Mouse (Mus musculus): ENCODE results near the gene Ets1. TPM values are rescaled to one million over a fixed set of nuclear protein-coding genes. Genes with fewer than 3 reads are reported as not detected.

Gene Ets1
- polyA plus RNA-seq, 1 experiment from 2014 or later, result 13.6 TPM

DNA sequence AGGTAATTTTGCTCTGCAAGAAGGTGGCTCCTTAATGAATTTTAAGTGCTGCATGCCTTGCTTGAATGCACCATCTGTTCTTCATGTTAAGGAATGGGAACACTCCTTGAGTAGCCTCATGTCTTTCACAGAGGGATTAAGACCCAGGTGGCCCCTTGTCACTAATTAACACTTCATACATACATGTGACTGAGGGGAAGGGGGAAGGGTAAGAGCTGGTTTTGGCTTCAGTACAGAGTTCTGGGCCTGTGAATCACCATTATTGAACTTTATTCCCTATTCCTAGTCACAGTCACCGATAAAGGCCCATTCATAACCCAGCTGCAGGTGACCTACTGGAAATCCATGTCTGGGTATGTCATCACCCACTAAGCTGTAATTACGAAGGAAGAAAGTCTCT, 105.7 kb downstream of the Ets1 start:
- Histone ChIP-seq H3K27me3 (replicated peaks; ENCODE audit: control insufficient read depth, insufficient read depth, low read length) (no peaks in the 10 kb centered on the region), H3K4me3 (ENCODE audit: low read depth, low read length) (no peak overlapping the region), H3K36me3 (ENCODE audit: control insufficient read depth, insufficient read depth) (no peaks in the 10 kb centered on the region; the same call in 1 of the 2 replicates), H3K4me1 (replicated peaks; ENCODE audit: control insufficient read depth, insufficient read depth, low read length) (no peaks in the 10 kb centered on the region), H3K4me2 (replicated peaks; ENCODE audit: low read depth) (no peak overlapping the region), H3K9ac (ENCODE audit: low read depth, low read length) (no peak overlapping the region), H3K27ac (ENCODE audit: low read depth, low read length) (no peak overlapping the region), H3K9me3 (ENCODE audit: control insufficient read depth) (no peaks in the 10 kb centered on the region)
- whole genome bisulfite sequencing, result 58% methylated on average over 2 of the region's 2 CpGs
- ATAC-seq, result peak; percentile 84
- no peak for TF ChIP-seq CTCF (IDR thresholded peaks at IDR 0.05; ENCODE audit: low read depth)

DNA sequence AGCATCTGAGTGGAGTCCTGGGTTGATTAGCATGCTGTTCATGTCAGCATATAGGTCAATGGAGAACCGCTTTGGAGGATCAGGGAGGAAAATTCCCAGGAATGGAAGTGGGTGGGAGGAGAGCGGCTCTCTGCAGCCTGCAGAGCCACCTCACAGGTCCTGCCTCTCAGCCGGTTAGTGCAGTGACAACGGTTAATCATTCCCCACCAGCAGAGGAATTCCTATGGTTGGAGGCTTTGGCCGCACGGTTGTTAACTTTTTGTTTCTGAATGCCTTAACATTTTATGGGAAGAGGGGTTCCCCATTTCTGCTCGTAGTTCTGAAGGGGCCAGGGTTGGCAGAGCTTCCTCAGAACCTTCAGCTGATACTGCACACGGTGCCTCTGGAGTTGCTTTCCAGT, 107.1 kb downstream of the Ets1 start:
- no peak for ATAC-seq
- no peak overlapping the region; the same call in 1 of the 2 replicates for H3K4me2 ChIP-seq (replicated peaks; ENCODE audit: low read depth)
- WGBS, result 40% methylated on average over 8 of the region's 8 CpGs

DNA sequence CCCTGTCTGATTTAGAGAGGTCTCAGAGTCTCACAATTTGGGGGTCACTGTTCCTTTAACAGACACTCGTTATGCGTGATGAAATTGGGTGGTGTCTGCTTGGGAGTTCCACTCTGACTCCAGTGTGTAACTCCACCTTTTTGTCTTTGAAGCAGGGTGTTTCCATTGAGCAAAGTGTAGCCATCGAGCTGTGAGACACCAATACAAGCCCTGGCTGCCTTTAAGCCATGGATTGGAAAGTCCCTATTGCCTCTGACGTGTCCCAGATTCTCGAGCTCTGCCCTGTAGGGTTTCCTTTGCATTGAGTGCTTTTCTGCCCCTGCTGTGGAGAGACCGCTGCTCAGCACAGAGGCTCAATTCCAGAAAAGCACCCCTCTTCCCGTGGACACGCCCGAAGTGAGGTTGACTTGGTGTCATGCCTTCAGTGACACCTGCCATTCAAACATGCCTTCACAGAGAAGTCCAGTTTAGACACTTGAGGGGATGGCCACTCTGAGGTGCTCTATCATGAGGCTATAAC, 107.7 kb downstream of the Ets1 start:
- Histone ChIP-seq H3K4me3 (ENCODE audit: low read depth, low read length) (no peak overlapping the region), H3K4me1 (replicated peaks; ENCODE audit: control insufficient read depth, insufficient read depth, low read length) (no peaks in the 10 kb centered on the region), H3K36me3 (ENCODE audit: control insufficient read depth, insufficient read depth) (no peaks in the 10 kb centered on the region), H3K27me3 (replicated peaks; ENCODE audit: control insufficient read depth, insufficient read depth, low read length) (no peaks in the 10 kb centered on the region), H3K9me3 (ENCODE audit: control insufficient read depth) (no peaks in the 10 kb centered on the region), H3K4me2 (replicated peaks; ENCODE audit: low read depth) (no peak overlapping the region), H3K27ac (ENCODE audit: low read depth, low read length) (no peak overlapping the region), H3K9ac (ENCODE audit: low read depth, low read length) (no peak overlapping the region)
- TF ChIP-seq CTCF (IDR thresholded peaks at IDR 0.05; ENCODE audit: low read depth), result no peak
- 68% methylated on average over 9 of the region's 9 CpGs for WGBS
- ATAC-seq, result no peak

More for the DNA sequence above, 107.1 kb downstream of the Ets1 start:
- Histone ChIP-seq H3K9ac (ENCODE audit: low read depth, low read length) (no peak overlapping the region), H3K27ac (ENCODE audit: low read depth, low read length) (no peak overlapping the region), H3K4me1 (replicated peaks; ENCODE audit: control insufficient read depth, insufficient read depth, low read length) (no peaks in the 10 kb centered on the region), H3K27me3 (replicated peaks; ENCODE audit: control insufficient read depth, insufficient read depth, low read length) (no peaks in the 10 kb centered on the region), H3K9me3 (ENCODE audit: control insufficient read depth) (no peaks in the 10 kb centered on the region), H3K36me3 (ENCODE audit: control insufficient read depth, insufficient read depth) (no peaks in the 10 kb centered on the region; the same call in 1 of the 2 replicates), H3K4me3 (ENCODE audit: low read depth, low read length) (no peak overlapping the region)
- TF ChIP-seq CTCF (IDR thresholded peaks at IDR 0.05; ENCODE audit: low read depth), result no peak

DNA sequence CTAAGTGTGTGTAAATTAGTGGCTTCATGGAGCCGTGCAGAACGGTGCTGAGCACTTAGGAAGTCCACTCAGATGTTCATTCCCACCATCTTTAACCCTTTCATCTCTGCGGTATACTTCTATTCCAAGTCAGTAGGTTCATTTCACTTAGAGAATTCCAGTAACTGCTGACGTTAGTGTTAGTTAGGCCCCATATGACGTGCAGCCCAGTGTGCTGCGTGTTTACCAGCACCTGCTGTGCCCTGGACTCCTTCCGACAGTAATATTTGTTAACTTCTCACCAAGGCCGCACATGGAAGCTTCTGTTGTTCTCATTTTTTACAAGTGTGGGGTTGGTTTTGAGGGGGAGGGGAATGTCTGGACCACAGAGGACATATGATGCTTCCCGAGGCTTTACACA, 108.3 kb downstream of the Ets1 start:
- H3K4me1 ChIP-seq (replicated peaks; ENCODE audit: control insufficient read depth, insufficient read depth, low read length), result no peaks in the 10 kb centered on the region
- 73% methylated on average over 9 of the region's 9 CpGs for WGBS
- TF ChIP-seq CTCF (IDR thresholded peaks at IDR 0.05; ENCODE audit: low read depth), result no peak
- no peak overlapping the region for H3K9ac ChIP-seq (ENCODE audit: low read depth, low read length)
- no peaks in the 10 kb centered on the region for H3K27me3 ChIP-seq (replicated peaks; ENCODE audit: control insufficient read depth, insufficient read depth, low read length)
- no peaks in the 10 kb centered on the region for H3K9me3 ChIP-seq (ENCODE audit: control insufficient read depth)
- no peak for ATAC-seq
- no peak overlapping the region for H3K4me2 ChIP-seq (replicated peaks; ENCODE audit: low read depth)
- H3K36me3 ChIP-seq (ENCODE audit: control insufficient read depth, insufficient read depth), result no peaks in the 10 kb centered on the region
- H3K4me3 ChIP-seq (ENCODE audit: low read depth, low read length), result no peak overlapping the region
- H3K27ac ChIP-seq (ENCODE audit: low read depth, low read length), result no peak overlapping the region

- TF ChIP-seq CTCF (IDR thresholded peaks at IDR 0.05; ENCODE audit: low read depth), result no peak
- H3K4me3 ChIP-seq (ENCODE audit: low read depth, low read length), result no peak overlapping the region
- no peaks in the 10 kb centered on the region; the same call in 1 of the 2 replicates for H3K36me3 ChIP-seq (ENCODE audit: control insufficient read depth, insufficient read depth)
- WGBS, result 88% methylated on average over 12 of the region's 12 CpGs
- H3K27me3 ChIP-seq (replicated peaks; ENCODE audit: control insufficient read depth, insufficient read depth, low read length), result no peaks in the 10 kb centered on the region
- H3K9me3 ChIP-seq (ENCODE audit: control insufficient read depth), result no peaks in the 10 kb centered on the region
- H3K4me1 ChIP-seq (replicated peaks; ENCODE audit: control insufficient read depth, insufficient read depth, low read length), result no peaks in the 10 kb centered on the region
- H3K4me2 ChIP-seq (replicated peaks; ENCODE audit: low read depth), result no peak overlapping the region
- no peak overlapping the region for H3K9ac ChIP-seq (ENCODE audit: low read depth, low read length)
- ATAC-seq, result no peak
- H3K27ac ChIP-seq (ENCODE audit: low read depth, low read length), result no peak overlapping the region
These were observed 109.2 kb downstream of the Ets1 start for GRCm38 (mm10) chr9:32745079-32745763.

DNA sequence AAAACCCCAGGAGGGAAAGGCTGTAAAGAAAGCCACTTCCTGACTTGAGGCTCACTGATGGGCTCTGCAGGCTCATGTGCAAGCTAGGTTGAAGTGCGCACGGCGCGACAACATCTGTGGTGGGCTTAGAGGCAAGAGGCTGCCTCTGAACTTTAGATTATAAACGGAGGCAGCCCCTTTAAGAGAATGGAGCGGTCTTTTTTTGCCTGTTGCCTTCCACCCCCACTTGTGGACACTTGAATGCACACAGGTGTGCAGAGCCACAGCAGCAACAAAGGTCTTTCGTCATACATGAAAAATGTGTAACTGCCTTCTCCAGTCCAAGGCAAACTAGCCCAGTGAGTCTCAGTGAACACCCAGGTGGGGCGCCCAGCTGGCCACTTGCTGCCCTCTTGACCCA, 110.0 kb downstream of the Ets1 start:
- Histone ChIP-seq H3K4me3 (ENCODE audit: low read depth, low read length) (no peak overlapping the region), H3K27me3 (replicated peaks; ENCODE audit: control insufficient read depth, insufficient read depth, low read length) (no peaks in the 10 kb centered on the region), H3K9ac (ENCODE audit: low read depth, low read length) (no peak overlapping the region), H3K27ac (ENCODE audit: low read depth, low read length) (no peak overlapping the region), H3K4me2 (replicated peaks; ENCODE audit: low read depth) (no peak overlapping the region), H3K9me3 (ENCODE audit: control insufficient read depth) (no peaks in the 10 kb centered on the region), H3K4me1 (replicated peaks; ENCODE audit: control insufficient read depth, insufficient read depth, low read length) (no peaks in the 10 kb centered on the region), H3K36me3 (ENCODE audit: control insufficient read depth, insufficient read depth) (no peaks in the 10 kb centered on the region; the same call in 1 of the 2 replicates)
- ATAC-seq, result no peak
- no peak for TF ChIP-seq CTCF (IDR thresholded peaks at IDR 0.05; ENCODE audit: low read depth)
- WGBS, result 90% methylated on average over 8 of the region's 8 CpGs
